Mouse (Mus musculus): ENCODE measurements at regions not wholly inside any gene's neighbourhood (a gene's known extent, or its start where the extent isn't known, plus 50 kb on each side); places are given as distances from the start of the nearest gene placed in this dataset.
A peak's percentile ranks its signal among the peaks of the same experiment; 100 is the strongest.
"Not testable (repeated sequence)": the region's sequence is repeated elsewhere in the genome, so short reads cannot be mapped to it uniquely, and the experiment has no call there.

GRCm38 (mm10) chr4:143055371-143055770 lies 157.4 kb downstream of the Prdm2 start:
- Histone ChIP-seq H3K27me3 (ENCODE audit: insufficient read depth, low read length) (no peaks in the 10 kb centered on the region), H3K4me3 (ENCODE audit: low read length) (no peak overlapping the region), H3K9me3 (ENCODE audit: low read length) (no peaks in the 10 kb centered on the region), H3K27ac (no peak overlapping the region), H3K36me3 (ENCODE audit: insufficient read depth, low read length) (no peaks in the 10 kb centered on the region), H3K4me2 (ENCODE audit: low read depth, low read length) (no peak overlapping the region), H3K4me1 (ENCODE audit: insufficient read depth, low read length) (no peaks in the 10 kb centered on the region), H3K9ac (replicated peaks; ENCODE audit: low read length) (no peak overlapping the region)
- peak; percentile 18 for DNase-seq (ENCODE audit: low spot score)
- WGBS, result 68% methylated on average over 7 of the region's 7 CpGs
- ATAC-seq, result 0 out of 2 replicates have a peak, but pooled peaks have one; percentile 38
- no peak for TF ChIP-seq CTCF (IDR thresholded peaks at IDR 0.05; ENCODE audit: low read depth)

DNA sequence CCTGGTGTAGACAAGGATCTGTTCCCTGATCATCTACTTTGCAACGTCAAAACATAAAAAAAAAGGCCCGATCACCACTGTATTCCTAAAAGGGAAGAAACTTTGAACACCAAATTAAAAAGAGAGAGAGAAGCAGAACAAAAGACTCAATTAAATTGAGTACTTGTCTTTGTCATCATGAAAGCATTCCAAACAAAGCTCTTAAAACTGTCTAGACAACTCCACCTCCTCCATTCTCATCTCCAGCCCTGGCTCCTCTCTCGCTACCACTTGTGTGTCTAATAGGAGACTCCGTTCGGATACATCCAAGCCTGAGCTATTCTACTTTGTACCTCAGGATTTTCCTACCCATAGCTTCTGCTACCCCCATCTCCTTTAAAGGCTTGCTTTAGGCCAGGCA lies 159.8 kb downstream of the Prdm2 start:
- ATAC-seq (no peak), DNase-seq (ENCODE audit: low spot score) (no peak)
- 76% methylated on average over 5 of the region's 5 CpGs for WGBS

DNA sequence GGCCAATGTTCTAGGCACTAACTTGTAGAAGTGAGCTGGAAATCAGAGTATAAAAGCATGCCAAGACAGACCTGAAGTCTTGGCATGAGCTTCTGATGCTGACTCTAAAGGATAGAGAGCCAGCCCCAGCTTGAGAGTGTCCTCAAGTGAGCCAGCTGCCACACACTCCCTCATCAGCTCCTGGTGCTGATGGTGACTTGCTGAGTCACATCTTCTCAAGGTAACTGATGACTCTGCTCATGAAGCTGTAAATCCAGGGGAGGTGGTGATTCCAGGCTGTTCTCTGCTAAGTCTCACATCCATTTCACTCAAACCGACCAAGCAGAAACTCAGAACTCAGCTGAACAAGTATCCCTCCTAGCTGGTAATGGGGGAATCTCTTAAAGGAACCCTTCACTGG lies 161.6 kb downstream of the Prdm2 start:
- no peaks in the 10 kb centered on the region for H3K36me3 ChIP-seq (ENCODE audit: insufficient read depth, low read length)
- H3K4me2 ChIP-seq (ENCODE audit: low read depth, low read length), result no peak overlapping the region
- no peak overlapping the region for H3K27ac ChIP-seq
- WGBS, result 94% methylated on average over 1 of the region's 1 CpGs
- no peaks in the 10 kb centered on the region for H3K4me1 ChIP-seq (ENCODE audit: insufficient read depth, low read length)
- H3K4me3 ChIP-seq (ENCODE audit: low read length), result no peak overlapping the region
- no peak for TF ChIP-seq CTCF (IDR thresholded peaks at IDR 0.05; ENCODE audit: low read depth)
- no peaks in the 10 kb centered on the region for H3K9me3 ChIP-seq (ENCODE audit: low read length)
- ATAC-seq (no peak), DNase-seq (ENCODE audit: low spot score) (no peak)
- H3K9ac ChIP-seq (replicated peaks; ENCODE audit: low read length), result no peak overlapping the region
- H3K27me3 ChIP-seq (ENCODE audit: insufficient read depth, low read length), result no peaks in the 10 kb centered on the region

More for the DNA sequence above, 159.8 kb downstream of the Prdm2 start:
- Histone ChIP-seq H3K36me3 (ENCODE audit: insufficient read depth, low read length) (no peaks in the 10 kb centered on the region), H3K9me3 (ENCODE audit: low read length) (no peaks in the 10 kb centered on the region), H3K9ac (replicated peaks; ENCODE audit: low read length) (no peak overlapping the region), H3K4me1 (ENCODE audit: insufficient read depth, low read length) (no peaks in the 10 kb centered on the region), H3K27ac (no peak overlapping the region), H3K27me3 (ENCODE audit: insufficient read depth, low read length) (no peaks in the 10 kb centered on the region), H3K4me2 (ENCODE audit: low read depth, low read length) (no peak overlapping the region), H3K4me3 (ENCODE audit: low read length) (no peak overlapping the region)
- TF ChIP-seq CTCF (IDR thresholded peaks at IDR 0.05; ENCODE audit: low read depth), result no peak

- TF ChIP-seq CTCF (IDR thresholded peaks at IDR 0.05; ENCODE audit: low read depth), result no peak
- H3K9me3 ChIP-seq (ENCODE audit: low read length), result no peaks in the 10 kb centered on the region
- 30% methylated on average over 7 of the region's 7 CpGs for WGBS
- H3K9ac ChIP-seq (replicated peaks; ENCODE audit: low read length), result no peak overlapping the region
- H3K4me2 ChIP-seq (ENCODE audit: low read depth, low read length), result no peak overlapping the region
- H3K27ac ChIP-seq, result no peak overlapping the region
- ATAC-seq (peak; percentile 61), DNase-seq (ENCODE audit: low spot score) (peak; percentile 49)
- H3K4me1 ChIP-seq (ENCODE audit: insufficient read depth, low read length), result no peaks in the 10 kb centered on the region
- no peaks in the 10 kb centered on the region for H3K36me3 ChIP-seq (ENCODE audit: insufficient read depth, low read length)
- no peak overlapping the region for H3K4me3 ChIP-seq (ENCODE audit: low read length)
- no peaks in the 10 kb centered on the region for H3K27me3 ChIP-seq (ENCODE audit: insufficient read depth, low read length)
These were observed 167.6 kb downstream of the Prdm2 start for GRCm38 (mm10) chr4:143045245-143045644.

DNA sequence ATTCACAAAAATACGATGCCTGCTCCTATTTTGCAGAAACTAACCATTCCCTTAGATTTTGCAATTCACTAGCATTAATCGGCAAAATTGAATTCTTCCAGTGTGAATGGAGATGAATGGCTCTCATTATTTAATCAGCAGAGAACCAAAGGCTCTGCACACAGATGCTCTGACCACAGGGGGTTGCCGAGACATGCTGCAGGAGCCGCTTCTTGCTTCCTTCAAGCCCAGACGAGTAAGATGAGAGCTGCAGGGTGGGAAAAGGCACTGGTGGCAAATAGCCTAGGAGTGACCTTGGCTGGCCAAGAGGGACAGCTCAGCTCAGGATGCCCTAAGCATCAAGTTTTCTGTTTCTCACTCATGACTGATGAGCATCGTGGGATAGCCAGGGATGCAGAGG lies 170.0 kb downstream of the Prdm2 start:
- H3K27ac ChIP-seq, result no peak overlapping the region
- H3K36me3 ChIP-seq (ENCODE audit: insufficient read depth, low read length), result no peaks in the 10 kb centered on the region
- DNase-seq (ENCODE audit: low spot score) (peak; percentile 82), ATAC-seq (peak; percentile 51; the same call in 1 of the 2 replicates)
- H3K4me1 ChIP-seq (ENCODE audit: insufficient read depth, low read length), result no peaks in the 10 kb centered on the region
- peak; percentile 35 for TF ChIP-seq CTCF (IDR thresholded peaks at IDR 0.05; ENCODE audit: low read depth)
- no peaks in the 10 kb centered on the region for H3K27me3 ChIP-seq (ENCODE audit: insufficient read depth, low read length)
- H3K9me3 ChIP-seq (ENCODE audit: low read length), result no peaks in the 10 kb centered on the region
- no peak overlapping the region for H3K4me3 ChIP-seq (ENCODE audit: low read length)
- no peak overlapping the region for H3K9ac ChIP-seq (replicated peaks; ENCODE audit: low read length)
- H3K4me2 ChIP-seq (ENCODE audit: low read depth, low read length), result no peak overlapping the region
- WGBS, result 14% methylated on average over 6 of the region's 6 CpGs

- 63% methylated on average over 9 of the region's 9 CpGs for WGBS
- Histone ChIP-seq H3K4me3 (ENCODE audit: low read length) (no peak overlapping the region), H3K9me3 (ENCODE audit: low read length) (no peaks in the 10 kb centered on the region), H3K9ac (replicated peaks; ENCODE audit: low read length) (no peak overlapping the region), H3K27ac (no peak overlapping the region), H3K4me1 (ENCODE audit: insufficient read depth, low read length) (no peaks in the 10 kb centered on the region), H3K36me3 (ENCODE audit: insufficient read depth, low read length) (no peaks in the 10 kb centered on the region), H3K27me3 (ENCODE audit: insufficient read depth, low read length) (no peaks in the 10 kb centered on the region), H3K4me2 (ENCODE audit: low read depth, low read length) (no peak overlapping the region)
- TF ChIP-seq CTCF (IDR thresholded peaks at IDR 0.05; ENCODE audit: low read depth), result no peak
- DNase-seq (ENCODE audit: low spot score) (no peak), ATAC-seq (no peak)
These were observed 174.2 kb downstream of the Prdm2 start for GRCm38 (mm10) chr4:143038626-143039025.

DNA sequence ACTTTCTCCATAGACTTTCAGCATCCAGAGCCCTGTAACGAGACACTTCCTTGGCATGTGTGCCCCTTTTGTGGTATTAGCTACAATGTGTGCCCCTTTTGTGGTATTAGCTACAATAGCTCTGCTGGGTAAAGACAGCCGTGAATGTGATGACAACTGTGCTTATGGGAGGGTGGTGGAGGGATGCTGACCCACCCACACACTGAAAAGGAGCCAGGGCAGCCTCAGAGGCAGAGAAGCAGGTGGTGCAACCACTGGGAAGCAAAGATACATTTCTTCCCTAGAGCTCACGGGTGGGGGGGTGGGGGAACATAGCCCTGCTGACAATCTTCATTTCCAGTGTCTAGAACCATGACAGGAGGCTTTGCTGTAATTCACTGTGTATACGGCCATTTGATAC lies 176.1 kb downstream of the Prdm2 start:
- 36% methylated on average over 4 of the region's 4 CpGs for WGBS
- DNase-seq (ENCODE audit: low spot score) (no peak), ATAC-seq (no peak)
- TF ChIP-seq CTCF (IDR thresholded peaks at IDR 0.05; ENCODE audit: low read depth), result no peak
- Histone ChIP-seq H3K27ac (no peak overlapping the region), H3K4me3 (ENCODE audit: low read length) (no peak overlapping the region), H3K9ac (replicated peaks; ENCODE audit: low read length) (no peak overlapping the region), H3K9me3 (ENCODE audit: low read length) (no peaks in the 10 kb centered on the region), H3K4me2 (ENCODE audit: low read depth, low read length) (no peak overlapping the region), H3K27me3 (ENCODE audit: insufficient read depth, low read length) (no peaks in the 10 kb centered on the region), H3K4me1 (ENCODE audit: insufficient read depth, low read length) (no peaks in the 10 kb centered on the region), H3K36me3 (ENCODE audit: insufficient read depth, low read length) (no peaks in the 10 kb centered on the region)

DNA sequence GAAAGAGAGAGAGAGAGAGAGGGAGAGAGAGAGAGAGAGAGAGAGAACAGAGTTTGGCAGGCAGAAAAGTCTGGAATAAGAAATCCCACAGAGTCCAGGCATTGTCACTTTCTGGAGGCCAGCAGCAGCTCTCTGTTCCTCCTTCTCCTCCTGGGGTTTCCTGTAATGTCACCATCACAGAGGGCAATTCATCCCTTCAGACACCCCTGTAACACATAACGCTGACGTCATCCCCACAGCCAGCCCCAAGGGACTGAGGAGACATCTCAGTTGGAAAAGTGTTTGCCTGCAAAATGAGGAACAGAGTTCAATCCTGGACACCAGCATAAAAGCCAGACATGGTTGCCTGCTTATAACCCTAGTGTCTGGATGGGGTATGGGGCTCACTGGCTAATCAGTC lies 177.7 kb downstream of the Prdm2 start:
- not testable (repeated sequence) for H3K9ac ChIP-seq (replicated peaks; ENCODE audit: low read length); H3K27ac ChIP-seq; H3K4me3 ChIP-seq (ENCODE audit: low read length); ATAC-seq; H3K27me3 ChIP-seq (ENCODE audit: insufficient read depth, low read length); H3K4me2 ChIP-seq (ENCODE audit: low read depth, low read length); H3K36me3 ChIP-seq (ENCODE audit: insufficient read depth, low read length); H3K4me1 ChIP-seq (ENCODE audit: insufficient read depth, low read length); H3K9me3 ChIP-seq (ENCODE audit: low read length); DNase-seq (ENCODE audit: low spot score)
- 68% methylated on average over 2 of the region's 2 CpGs for WGBS

DNA sequence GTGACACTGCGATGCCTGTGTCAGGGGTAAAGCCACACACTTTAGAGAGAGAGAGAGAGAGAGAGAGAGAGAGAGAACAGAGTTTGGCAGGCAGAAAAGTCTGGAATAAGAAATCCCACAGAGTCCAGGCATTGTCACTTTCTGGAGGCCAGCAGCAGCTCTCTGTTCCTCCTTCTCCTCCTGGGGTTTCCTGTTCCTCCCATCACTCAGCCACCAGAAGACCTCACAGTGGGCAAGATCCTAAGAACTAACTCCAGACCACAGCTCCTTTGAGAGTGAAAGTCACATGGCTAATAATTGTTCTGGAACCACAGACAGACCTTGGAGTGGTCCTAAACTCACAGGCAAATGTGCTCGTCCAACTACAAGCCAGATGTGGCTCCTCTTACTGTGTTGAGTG lies 178.5 kb downstream of the Prdm2 start:
- 89% methylated on average over 2 of the region's 2 CpGs for WGBS
- not testable (repeated sequence) for H3K27ac ChIP-seq

More for the DNA sequence above, 178.5 kb downstream of the Prdm2 start:
- not testable (repeated sequence) for DNase-seq (ENCODE audit: low spot score); ATAC-seq; H3K9me3 ChIP-seq (ENCODE audit: low read length); H3K27me3 ChIP-seq (ENCODE audit: insufficient read depth, low read length); H3K4me2 ChIP-seq (ENCODE audit: low read depth, low read length); H3K36me3 ChIP-seq (ENCODE audit: insufficient read depth, low read length); H3K4me1 ChIP-seq (ENCODE audit: insufficient read depth, low read length); H3K4me3 ChIP-seq (ENCODE audit: low read length); H3K9ac ChIP-seq (replicated peaks; ENCODE audit: low read length)

Measured in hindbrain, postnatal 0 days (tissue).